Mouse (Mus musculus): Measurements from ENCODE around the gene Ifna12. TPM values are rescaled to one million over a fixed set of nuclear protein-coding genes. Genes with fewer than 3 reads are reported as not detected.
"Not testable (repeated sequence)": the region's sequence is repeated elsewhere in the genome, so short reads cannot be mapped to it uniquely, and the experiment has no call there.

Gene Ifna12
- polyA plus RNA-seq (2015; fragmentation: Nextera tagmentation; extraction: Ambion mirVana): not detected in 2 replicates

GRCm38 (mm10) chr4:88603276-88603675 is at the start of gene Ifna12:
Gene Ifna12 (minus strand): TSS chr4:88603376.
- H3K36me3 ChIP-seq: no peaks in the 10 kb centered on the region
- no peaks in the 10 kb centered on the region for H3K4me1 ChIP-seq (replicated peaks)
- no peak within 1 kb of the TSS for H3K4me2 ChIP-seq
- H3K27me3 ChIP-seq: no peaks in the 10 kb centered on the region
- no peak within 1 kb of the TSS for H3K27ac ChIP-seq (replicated peaks)
- H3K9me3 ChIP-seq: no peaks in the 10 kb centered on the region
- H3K9ac ChIP-seq: no peak within 1 kb of the TSS
- ATAC-seq (ENCODE audit: low FRiP score, low read depth): no peak
- no peak within 1 kb of the TSS for H3K4me3 ChIP-seq

GRCm38 (mm10) chr4:88644359-88644758 is 41.2 kb upstream of the Ifna12 start, which contains the start of gene Ifna13:
Gene Ifna13 (minus strand): TSS chr4:88644459.
- 66% methylated on average over 2 of the region's 2 CpGs for WGBS
- H3K9ac ChIP-seq: no peak within 1 kb of the TSS
- ATAC-seq (ENCODE audit: low FRiP score, low read depth): no peak
- H3K4me1 ChIP-seq (replicated peaks): no peaks in the 10 kb centered on the region
- no peak within 1 kb of the TSS for H3K4me3 ChIP-seq
- no peak within 1 kb of the TSS for H3K27ac ChIP-seq (replicated peaks)
- no peaks in the 10 kb centered on the region for H3K36me3 ChIP-seq
- H3K4me2 ChIP-seq: no peak within 1 kb of the TSS
- no peaks in the 10 kb centered on the region for H3K27me3 ChIP-seq
- H3K9me3 ChIP-seq: no peaks in the 10 kb centered on the region

DNA sequence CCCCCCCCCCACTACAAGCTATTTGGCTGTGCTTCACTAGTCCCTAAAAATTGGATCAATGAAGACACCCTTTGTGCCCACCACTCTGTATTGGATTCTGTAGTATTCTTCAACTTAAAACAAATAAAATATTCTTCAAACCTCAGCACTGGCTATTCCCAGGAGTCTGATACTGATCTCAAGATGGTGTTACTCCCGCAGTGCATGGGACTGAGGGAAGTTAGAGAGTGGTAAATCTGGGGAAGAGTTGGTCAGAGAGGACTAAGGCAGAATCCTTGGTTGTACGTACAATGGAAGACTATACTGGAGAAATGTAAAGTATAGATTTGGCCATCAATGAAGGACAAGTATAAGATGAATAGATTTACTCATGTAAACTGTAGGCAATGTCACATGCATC is 39.4 kb upstream of the Ifna12 start:
- no peak overlapping the region for H3K9ac ChIP-seq
- WGBS: 39% methylated on average over 2 of the region's 2 CpGs
- H3K4me3 ChIP-seq: no peak overlapping the region
- no peaks in the 10 kb centered on the region for H3K27me3 ChIP-seq
- H3K27ac ChIP-seq (replicated peaks): no peak overlapping the region
- no peaks in the 10 kb centered on the region for H3K4me1 ChIP-seq (replicated peaks)
- H3K9me3 ChIP-seq: no peaks in the 10 kb centered on the region
- no peak overlapping the region for H3K4me2 ChIP-seq
- H3K36me3 ChIP-seq: no peaks in the 10 kb centered on the region
- no peak for ATAC-seq (ENCODE audit: low FRiP score, low read depth)

DNA sequence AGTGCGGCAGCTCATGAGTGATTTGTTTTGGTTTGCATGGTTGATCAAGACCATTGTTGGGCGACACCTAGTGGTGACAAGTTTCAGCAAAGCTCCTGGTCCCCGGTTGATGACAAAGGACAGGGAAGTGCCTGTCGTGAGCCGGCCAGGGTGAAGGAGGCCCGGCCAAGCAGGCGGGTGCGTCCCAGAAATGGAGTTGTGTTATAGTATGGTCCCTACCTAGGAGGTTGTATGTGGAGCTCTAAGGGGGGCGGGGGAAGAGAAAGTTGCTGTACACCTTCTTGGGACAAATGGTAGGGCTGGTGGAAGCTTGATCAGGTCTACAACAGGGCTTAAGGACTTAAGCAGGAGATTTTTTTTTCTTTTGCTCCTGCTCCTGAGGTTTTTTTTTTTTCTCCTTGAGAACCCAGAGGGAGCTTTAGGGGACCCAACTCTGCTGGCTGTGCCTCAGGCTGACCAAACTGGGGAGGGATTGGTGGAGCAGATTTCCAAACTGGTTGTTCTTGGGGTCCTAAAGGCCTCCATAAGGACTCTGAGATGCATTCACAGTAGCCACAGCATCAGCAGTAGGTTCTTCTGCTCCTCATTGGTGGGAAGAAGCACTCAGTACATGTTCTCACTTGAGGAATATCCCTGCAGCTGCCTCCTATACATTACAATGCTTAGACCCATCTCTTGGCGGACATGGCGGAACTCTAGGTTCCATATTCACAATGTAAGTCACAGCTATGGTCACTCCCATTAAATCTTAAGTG is 38.1 kb upstream of the Ifna12 start:
- H3K36me3 ChIP-seq: no peaks in the 10 kb centered on the region
- no peaks in the 10 kb centered on the region for H3K4me1 ChIP-seq (replicated peaks)
- peak overlapping the region; percentile 46 for H3K4me2 ChIP-seq
- 12% methylated on average over 11 of the region's 11 CpGs for WGBS
- peak; percentile 93 for ATAC-seq (ENCODE audit: low FRiP score, low read depth)
- H3K9ac ChIP-seq: no peak overlapping the region
- H3K27me3 ChIP-seq: no peaks in the 10 kb centered on the region
- no peak overlapping the region for H3K27ac ChIP-seq (replicated peaks)
- H3K4me3 ChIP-seq: peak overlapping the region; percentile 35
- no peaks in the 10 kb centered on the region for H3K9me3 ChIP-seq

DNA sequence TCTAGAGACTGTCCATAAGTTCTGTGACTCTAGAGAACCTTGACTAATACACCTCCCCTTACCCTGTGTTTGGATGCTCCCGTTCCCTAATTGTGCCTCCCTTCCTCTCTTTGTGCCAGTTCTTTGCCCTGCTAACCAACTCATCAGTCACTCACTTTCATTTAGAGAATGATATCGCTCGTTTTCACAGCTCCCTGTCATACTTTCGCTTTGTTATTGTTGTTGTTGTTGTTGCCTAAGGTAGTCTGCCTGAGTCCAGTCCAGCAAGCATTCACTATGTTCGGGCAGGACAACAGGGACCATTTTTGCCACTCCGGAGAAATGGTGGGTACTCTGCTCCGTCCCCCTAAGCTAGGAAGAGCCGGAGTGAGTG is 37.5 kb upstream of the Ifna12 start:
- Histone ChIP-seq H3K9ac (0 out of 2 replicates have a peak overlapping the region, but pooled peaks have one; percentile 13), H3K4me1 (replicated peaks) (no peaks in the 10 kb centered on the region), H3K4me2 (peak overlapping the region; percentile 46), H3K36me3 (no peaks in the 10 kb centered on the region), H3K4me3 (peak overlapping the region; percentile 35), H3K9me3 (no peaks in the 10 kb centered on the region), H3K27me3 (no peaks in the 10 kb centered on the region), H3K27ac (replicated peaks) (no peak overlapping the region)
- no peak for ATAC-seq (ENCODE audit: low FRiP score, low read depth)
- WGBS: 58% methylated on average over 8 of the region's 8 CpGs

DNA sequence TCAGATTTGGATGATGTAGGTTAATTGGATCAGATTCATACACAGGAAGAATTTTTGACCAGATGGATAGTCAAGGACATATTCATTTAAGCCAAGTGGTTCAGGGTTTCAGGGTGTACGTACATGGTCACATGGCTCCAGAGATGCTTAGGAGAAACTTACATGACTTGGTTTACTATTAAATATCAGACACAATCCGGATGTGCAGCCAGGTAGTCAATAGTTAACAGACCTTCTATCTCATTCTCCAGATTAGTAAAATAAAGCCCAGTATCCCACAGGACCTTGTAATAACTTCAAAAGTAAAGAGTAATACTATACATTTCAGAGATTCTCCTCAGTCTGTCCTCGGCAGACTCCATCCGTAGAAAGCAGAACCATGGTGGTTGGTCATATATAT is 31.1 kb upstream of the Ifna12 start, which contains the start of gene C87499:
Gene C87499 (minus strand): TSS at position 101 of the 400 bp plus-strand sequence.
- Histone ChIP-seq H3K27ac (replicated peaks) (no peak within 1 kb of the TSS), H3K27me3 (no peaks in the 10 kb centered on the region), H3K4me3 (no peak within 1 kb of the TSS), H3K4me2 (no peak within 1 kb of the TSS), H3K9me3 (no peaks in the 10 kb centered on the region), H3K36me3 (no peaks in the 10 kb centered on the region), H3K9ac (no peak within 1 kb of the TSS), H3K4me1 (replicated peaks) (no peaks in the 10 kb centered on the region)
- ATAC-seq (ENCODE audit: low FRiP score, low read depth): no peak
- WGBS: 92% methylated on average over 4 of the region's 4 CpGs

- Histone ChIP-seq H3K4me3 (no peak within 1 kb of the TSS), H3K9ac (no peak within 1 kb of the TSS), H3K9me3 (no peaks in the 10 kb centered on the region), H3K27me3 (no peaks in the 10 kb centered on the region), H3K4me2 (no peak within 1 kb of the TSS), H3K36me3 (no peaks in the 10 kb centered on the region), H3K4me1 (replicated peaks) (no peaks in the 10 kb centered on the region), H3K27ac (replicated peaks) (no peak within 1 kb of the TSS)
- WGBS: 89% methylated on average over 1 of the region's 1 CpGs
- no peak for ATAC-seq (ENCODE audit: low FRiP score, low read depth)
These were observed 10.9 kb downstream of the Ifna12 start, which contains the start of gene Ifna9 for GRCm38 (mm10) chr4:88592285-88592684. Gene Ifna9 (minus strand): TSS chr4:88592385.

GRCm38 (mm10) chr4:88571698-88572097 is 31.5 kb downstream of the Ifna12 start, which contains the start of gene Ifna14:
Gene Ifna14 (minus strand): TSS chr4:88571798.
- H3K4me3 ChIP-seq: no peak within 1 kb of the TSS
- no peak within 1 kb of the TSS for H3K9ac ChIP-seq
- no peak for ATAC-seq (ENCODE audit: low FRiP score, low read depth)
- no peaks in the 10 kb centered on the region for H3K27me3 ChIP-seq
- no peak within 1 kb of the TSS for H3K27ac ChIP-seq (replicated peaks)
- no peak within 1 kb of the TSS for H3K4me2 ChIP-seq
- H3K36me3 ChIP-seq: no peaks in the 10 kb centered on the region
- no peaks in the 10 kb centered on the region for H3K9me3 ChIP-seq
- no peaks in the 10 kb centered on the region for H3K4me1 ChIP-seq (replicated peaks)
- WGBS: 71% methylated on average over 1 of the region's 1 CpGs

- no peak for ATAC-seq (ENCODE audit: low FRiP score, low read depth)
- no peaks in the 10 kb centered on the region for H3K36me3 ChIP-seq
- no peak overlapping the region for H3K4me2 ChIP-seq
- H3K27me3 ChIP-seq: no peaks in the 10 kb centered on the region
- H3K4me1 ChIP-seq (replicated peaks): no peaks in the 10 kb centered on the region
- H3K9ac ChIP-seq: no peak overlapping the region
- H3K4me3 ChIP-seq: no peak overlapping the region
- WGBS: 95% methylated on average over 1 of the region's 1 CpGs
- no peaks in the 10 kb centered on the region for H3K9me3 ChIP-seq
- no peak overlapping the region for H3K27ac ChIP-seq (replicated peaks)
These were observed 41.4 kb downstream of the Ifna12 start for GRCm38 (mm10) chr4:88561791-88562190.

GRCm38 (mm10) chr4:88558145-88558544 is 45.0 kb downstream of the Ifna12 start, which contains the start of gene Ifna15:
Gene Ifna15 (minus strand): TSS chr4:88558245.
- not testable (repeated sequence) for ATAC-seq (ENCODE audit: low FRiP score, low read depth); H3K9ac ChIP-seq; H3K4me2 ChIP-seq; H3K27me3 ChIP-seq; H3K27ac ChIP-seq (replicated peaks); H3K4me3 ChIP-seq; H3K36me3 ChIP-seq; H3K4me1 ChIP-seq (replicated peaks); H3K9me3 ChIP-seq

Measured in hindbrain, embryonic 15.5 days (tissue).